ENCODE assay signal across 8 mouse cellular contexts in genomic region chr1:43447602-43448287, GRCm38 (mm10). TPM values are rescaled to one million over a fixed set of nuclear protein-coding genes. Genes with fewer than 3 reads are reported as not detected.
DNase-seq lines count a peak whose midpoint lies in the region; ATAC-seq and TF ChIP-seq lines count a peak whose summit lies in the region.

No protein-coding gene starts in this region.

- DNase-seq in gastrocnemius, adult 2 months, result no peak
- DNase-seq in gastrocnemius, postnatal 36 days, result no peak
- peak; percentile 13 for DNase-seq in thymus, postnatal 0 days (ENCODE audit: low spot score)
- no peak for DNase-seq in thymus, postnatal 4 days
- DNase-seq in liver, postnatal 0 days, result no peak
- no peak for DNase-seq in frontal cortex, postnatal 10 days (ENCODE audit: low spot score in 2 of 2)
- DNase-seq in urinary bladder, postnatal 25 days (ENCODE audit: low spot score), result no peak

- peaks cover 33% of the 10 kb centered on the region for H3K4me1 ChIP-seq in liver, postnatal 0 days (ENCODE audit: insufficient read depth)

- no peaks in the 10 kb centered on the region for H3K36me3 ChIP-seq in liver, postnatal 0 days (replicated peaks; ENCODE audit: insufficient read depth, low read length)

- peak overlapping the region; percentile 97 for H3K4me3 ChIP-seq in gastrocnemius, adult 2 months
- peak overlapping the region; percentile 96; the same call in 1 of the 2 replicates for H3K4me3 ChIP-seq in liver, postnatal 0 days (ENCODE audit: low read depth, low read length)

- ATAC-seq in liver, postnatal 0 days, result no peak
- no peak for ATAC-seq in granulocyte monocyte progenitor cell, adult 5-6 weeks (replicated peaks; ENCODE audit: poor library complexity, severe bottlenecking)

- intact Hi-C loops in gastrocnemius, adult 2 months (cut with DNase I), result loop anchor here (5.0 kb wide), 2 partner anchors 150 to 190 kb away; no protein-coding TSS in a partner anchor
- intact Hi-C loops in gastrocnemius, postnatal 36 days (cut with DNase I), result loop anchor here (5.0 to 10.0 kb wide), 3 partner anchors 107 to 187 kb away; no protein-coding TSS in a partner anchor

- no peaks in the 10 kb centered on the region for H3K27me3 ChIP-seq in liver, postnatal 0 days (ENCODE audit: insufficient read depth, low read length)

- TF ChIP-seq EP300 in liver, postnatal 0 days (IDR thresholded peaks at IDR 0.05; ENCODE audit: low read depth), result no peak

- H3K9me3 ChIP-seq in liver, postnatal 0 days (ENCODE audit: low read length), result no peaks in the 10 kb centered on the region

- H3K9ac ChIP-seq in liver, postnatal 0 days (replicated peaks), result peak overlapping the region; percentile 13; the same call in 1 of the 2 replicates

- no peak for TF ChIP-seq CTCF in gastrocnemius, adult 2 months (IDR thresholded peaks at IDR 0.05)
- TF ChIP-seq CTCF in liver, postnatal 0 days (IDR thresholded peaks at IDR 0.05; ENCODE audit: low read depth), result no peak

- H3K27ac ChIP-seq in gastrocnemius, adult 2 months, result peak overlapping the region; percentile 93
- no peak overlapping the region for H3K27ac ChIP-seq in liver, postnatal 0 days (ENCODE audit: low read depth)

- WGBS in liver, postnatal 0 days (ENCODE audit: insufficient replicate concordance), result 52% methylated on average over 9 of the region's 9 CpGs

- peak overlapping the region; percentile 99 for H3K4me2 ChIP-seq in liver, postnatal 0 days (ENCODE audit: low read depth, low read length)

RNA-seq across cellular contexts. Expression of gene Nck2, which starts 3.4 kb away (rescaled TPM):
- total RNA-seq in gastrocnemius, adult 2 months (2021), result 10 to 100 TPM; 18.0 to 18.6 TPM
- total RNA-seq in gastrocnemius, postnatal 36 days (2021), result 10 to 100 TPM; 16.9 to 18.0 TPM
- 85.5 and 103 TPM in 2 replicates for polyA plus RNA-seq in thymus, postnatal 0 days (2015; fragmentation: Nextera tagmentation; extraction: Ambion mirVana)
- polyA plus RNA-seq in liver, postnatal 0 days (2015; fragmentation: Nextera tagmentation; extraction: Ambion mirVana), result 5.4 and 6.0 TPM in 2 replicates
- total RNA-seq in granulocyte monocyte progenitor cell, adult 5-6 weeks (2014; fragmentation: Nextera tagmentation), result 14.8 and 23.3 TPM in 2 replicates
- total RNA-seq in granulocyte monocyte progenitor cell, adult 5-6 weeks (2017), result 11.9 and 13.1 TPM in 2 replicates
